Mouse (Mus musculus) embryo, embryonic 10 days (tissue): ENCODE measurements around the gene Lbhd2.

ENCODE experiments used
- DNase-seq: peaks from one replicate; pipeline ENCODE4 v3.0.0-alpha.2; 2015; ENCODE audit warnings: low spot score

The Lbhd2 gene

DNA sequence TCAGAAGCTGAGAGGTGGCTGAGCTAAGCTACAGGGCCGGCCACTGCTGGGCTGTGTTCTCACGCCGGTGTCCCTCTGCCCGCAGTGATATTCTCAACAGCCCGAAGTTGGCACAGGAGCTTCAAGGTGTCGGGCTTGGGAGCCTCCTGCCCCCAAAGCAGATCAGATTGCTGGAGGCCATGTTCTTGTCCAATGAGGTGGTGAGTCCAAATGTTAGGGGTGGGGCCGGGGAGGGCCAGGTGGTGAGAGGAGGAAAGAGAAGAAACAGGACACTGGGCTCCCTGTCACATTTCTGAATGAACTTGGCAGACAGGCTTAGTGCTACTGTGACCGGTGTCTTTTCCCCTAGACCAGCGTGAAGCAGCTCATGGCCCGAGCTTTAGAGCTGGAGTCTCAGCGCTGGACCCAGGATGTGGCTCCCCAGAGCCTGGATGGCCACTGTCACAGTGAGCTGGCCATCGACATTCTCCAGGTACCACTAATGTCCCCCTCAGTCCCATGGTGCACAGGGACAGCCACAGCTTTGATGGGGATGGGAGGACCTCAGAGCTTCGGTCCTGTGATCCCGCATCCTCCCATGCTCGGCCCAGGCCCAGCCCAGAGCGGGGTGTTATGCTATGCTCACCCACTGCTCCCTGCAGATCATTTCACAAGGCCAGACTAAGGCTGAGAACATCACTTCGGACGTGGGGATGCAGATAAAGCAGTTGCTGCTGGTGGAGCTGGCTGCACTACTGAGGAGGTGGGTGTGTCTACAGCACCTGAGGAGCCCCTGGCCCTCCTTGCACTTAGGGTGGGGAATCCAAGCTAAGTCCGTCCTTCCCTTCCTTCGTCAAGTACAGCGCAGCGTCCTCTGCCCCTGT is 41.5 kb downstream of the Lbhd2 start:
- DNase-seq: no peak

DNA sequence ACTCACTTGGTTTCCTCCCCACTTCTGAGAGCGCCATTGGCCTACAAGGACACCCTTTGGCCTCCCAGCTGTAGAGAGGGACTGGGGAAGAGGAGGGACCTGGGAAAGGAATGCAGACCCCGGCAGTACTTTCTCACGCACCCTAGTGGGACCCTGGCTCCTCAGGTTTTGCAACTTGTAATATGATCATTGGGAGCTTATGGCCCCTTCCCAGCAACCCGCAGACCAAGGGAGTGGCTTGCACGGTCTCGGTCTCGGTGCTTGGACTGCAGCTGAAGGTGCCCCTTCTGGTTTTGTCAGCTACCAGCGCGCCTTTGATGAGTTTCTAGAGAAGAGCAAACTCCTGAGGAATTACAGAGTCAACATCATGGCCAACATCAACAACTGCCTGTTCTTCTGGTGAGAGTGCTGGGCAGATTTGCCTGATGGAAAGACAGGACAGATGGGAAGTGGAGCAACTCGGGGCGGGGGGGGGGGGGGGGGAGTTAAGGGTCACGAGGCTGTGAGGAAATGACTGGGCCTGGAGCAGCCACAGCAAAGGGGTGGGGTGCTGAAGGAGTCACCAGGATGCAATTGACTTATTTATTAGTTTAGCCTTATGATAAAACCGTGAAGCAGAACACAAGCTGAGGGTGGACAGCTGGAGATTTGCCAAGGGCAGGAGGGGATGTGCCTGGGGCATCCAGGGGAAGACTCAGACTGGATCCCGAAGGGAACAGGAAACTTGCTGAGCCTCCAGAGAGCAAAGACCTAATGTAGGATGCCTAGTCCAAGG is 42.5 kb downstream of the Lbhd2 start:
- no peak for DNase-seq

DNA sequence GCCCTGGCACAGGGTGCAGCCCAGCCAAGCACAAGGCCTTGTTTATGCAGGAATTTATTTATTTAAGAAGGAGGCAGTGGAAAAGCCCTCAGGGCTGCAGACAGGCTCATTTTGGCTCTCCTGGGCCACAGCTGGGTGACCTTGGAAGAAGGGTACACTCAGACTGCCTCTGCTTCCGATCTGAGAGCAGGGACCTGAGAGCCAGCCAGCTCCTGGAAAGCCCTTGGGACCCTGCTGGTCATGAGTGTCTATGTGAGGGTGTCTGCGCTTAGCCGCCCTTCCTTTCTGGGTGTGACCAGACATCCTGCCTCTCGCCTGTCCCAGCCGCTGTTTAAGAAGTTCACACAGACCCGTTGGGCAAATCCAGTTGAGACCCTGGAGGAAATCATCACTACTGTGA is 43.8 kb downstream of the Lbhd2 start:
- DNase-seq: no peak

DNA sequence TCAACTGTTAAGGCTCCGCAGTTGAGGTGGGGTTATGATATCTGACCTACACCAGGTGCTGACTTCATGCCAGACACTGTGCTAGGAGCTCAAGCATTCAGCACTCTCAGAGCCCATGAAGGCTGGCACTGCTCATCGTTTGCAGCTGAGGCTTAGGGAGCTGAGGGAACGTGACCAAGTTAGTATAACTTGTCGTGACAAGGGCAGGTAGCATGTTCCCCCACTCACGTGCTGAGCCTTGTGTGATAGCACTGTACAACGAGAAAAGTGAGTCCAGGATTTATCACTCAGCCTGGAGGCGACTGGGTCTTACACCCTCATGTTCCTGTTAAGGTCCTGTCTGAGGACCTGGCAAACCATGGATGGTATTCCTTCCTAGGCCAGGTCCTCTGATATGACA is 45.0 kb downstream of the Lbhd2 start:
- DNase-seq: no peak

DNA sequence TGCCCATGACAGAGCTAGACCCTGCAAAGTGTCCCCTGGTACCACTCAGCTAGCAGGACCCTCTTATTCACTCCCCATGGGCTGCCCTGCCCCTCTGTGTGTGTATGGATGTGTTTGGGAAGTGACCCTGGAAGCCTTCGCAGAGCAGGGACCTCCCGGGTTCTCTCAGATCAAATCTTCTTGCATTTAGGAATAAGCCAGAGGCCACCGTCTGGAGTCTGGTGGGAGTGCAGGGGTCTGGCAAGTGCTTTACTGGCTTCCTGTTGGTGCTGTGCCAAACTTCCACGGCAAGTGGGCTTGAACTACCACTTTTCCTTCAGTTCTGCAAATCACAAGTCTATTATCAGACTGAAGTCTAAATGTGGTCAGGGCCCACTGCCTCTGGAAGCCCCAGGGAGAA is 47.4 kb downstream of the Lbhd2 start:
- DNase-seq: no peak

DNA sequence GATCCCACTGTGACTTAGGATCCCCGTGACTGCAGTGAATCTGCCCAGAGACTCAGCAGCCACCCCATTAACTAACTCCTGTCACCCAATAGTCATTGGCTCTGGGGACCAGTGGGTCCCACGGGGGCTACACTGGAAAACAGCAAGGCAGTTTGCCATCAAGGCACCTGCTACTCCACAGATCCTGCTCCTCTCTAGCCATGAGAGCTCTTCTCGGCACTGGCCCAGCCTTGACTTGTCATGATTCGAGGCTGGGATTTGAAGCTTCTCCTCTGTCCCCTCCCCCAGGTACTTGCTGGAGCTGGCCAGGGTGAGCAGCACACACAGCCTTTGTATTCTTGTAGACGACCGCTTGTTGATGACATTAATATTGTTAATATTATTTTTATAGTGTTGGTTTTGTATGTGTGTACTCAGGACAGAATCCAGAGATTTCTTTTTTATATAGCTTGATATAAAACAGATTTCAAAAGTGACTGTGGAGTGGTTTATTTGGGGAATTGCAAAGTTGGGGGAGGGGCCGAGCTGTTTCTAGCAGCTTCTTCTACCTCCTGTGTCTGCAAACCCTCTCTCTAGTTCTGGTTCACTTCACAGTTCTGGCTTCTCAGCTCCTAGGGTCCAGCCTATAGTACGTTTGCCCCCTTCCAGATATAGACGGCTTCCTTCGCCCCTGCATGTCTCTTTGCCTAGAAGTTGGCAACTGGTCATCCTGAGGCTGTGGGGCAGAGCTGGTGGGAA is 48.1 kb downstream of the Lbhd2 start:
- DNase-seq: no peak

DNA sequence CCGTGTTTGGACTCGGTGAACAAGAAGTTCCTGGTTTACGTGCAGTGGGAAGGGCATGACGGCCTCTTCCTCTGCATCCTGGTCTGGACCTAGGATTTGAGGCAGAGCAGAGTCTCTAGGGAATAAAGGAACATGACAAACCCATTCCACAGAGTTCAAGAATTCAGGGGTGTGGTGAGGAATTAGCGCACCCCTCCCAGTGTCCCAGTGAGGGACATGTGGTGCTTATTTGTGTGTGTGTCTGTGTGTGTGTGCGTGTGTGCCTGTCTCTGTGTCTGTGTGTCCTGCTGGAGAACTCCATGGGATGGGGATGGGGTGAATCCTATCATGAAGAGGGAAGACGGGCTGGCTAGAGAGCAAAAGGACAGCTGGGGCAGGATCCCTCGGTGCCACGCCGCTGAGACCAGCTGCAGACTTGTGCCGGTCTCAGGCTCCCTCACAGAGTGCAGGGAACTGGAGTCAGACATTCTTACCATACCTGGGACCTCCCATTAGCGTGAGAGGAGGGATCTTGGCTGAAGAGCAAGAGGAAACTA is 48.8 kb downstream of the Lbhd2 start:
- no peak for DNase-seq

DNA sequence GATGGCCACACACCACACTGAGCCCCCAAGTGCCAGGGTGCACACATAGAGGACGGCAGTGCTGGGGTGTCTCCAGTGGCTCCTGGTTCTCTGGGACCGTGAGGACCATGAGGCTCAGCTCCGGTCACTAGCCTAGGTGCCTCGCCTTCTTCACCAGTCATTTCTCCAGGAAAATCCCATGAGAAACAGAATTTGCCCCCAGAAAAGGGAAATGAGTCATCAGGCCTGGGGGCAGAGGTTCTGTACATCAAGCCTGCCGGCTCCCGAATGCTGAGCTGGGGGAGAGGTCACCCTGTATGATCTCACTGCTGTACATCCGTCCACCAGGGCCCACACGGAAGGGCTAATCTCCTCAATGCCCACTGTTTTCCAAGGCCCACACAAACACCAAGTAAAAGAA is 49.3 kb downstream of the Lbhd2 start:
- DNase-seq: no peak

DNA sequence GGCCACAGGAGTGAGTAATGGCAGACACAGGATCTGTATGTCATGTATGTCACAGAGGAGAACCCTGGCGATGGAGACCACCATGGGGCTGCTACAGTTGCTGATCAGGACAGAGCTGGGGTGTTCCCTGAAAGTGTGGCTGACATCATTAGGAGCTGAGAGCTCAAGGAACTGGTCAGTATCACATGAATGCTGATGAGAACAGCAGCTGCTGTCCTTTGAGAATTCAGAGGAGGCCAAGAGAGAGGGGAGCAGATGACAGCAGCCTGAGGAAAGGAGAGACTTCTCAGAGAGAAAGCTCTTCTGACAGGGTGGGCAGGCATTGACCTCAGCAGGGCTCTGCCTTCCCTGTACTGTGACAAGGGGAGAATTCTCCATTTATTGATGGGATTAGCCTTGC is 51.1 kb downstream of the Lbhd2 start:
- no peak for DNase-seq
